Mouse (Mus musculus) kidney, embryonic 16.5 days (tissue): ENCODE measurements around the gene Hba-x. TPM values are rescaled to one million over a fixed set of nuclear protein-coding genes. Genes with fewer than 3 reads are reported as not detected.
"Not testable (repeated sequence)": the region's sequence is repeated elsewhere in the genome, so short reads cannot be mapped to it uniquely, and the experiment has no call there.

ENCODE experiments used
- ATAC-seq: fragments of 200-750 bp; cut with Nextera tagmentation; 2 replicates; pipeline ENCODE4 v1.8.0; 2017; ENCODE audit warnings: moderate TSS enrichment; ENCODE audit not compliant: low FRiP score, low TSS enrichment
- H3K27ac ChIP-seq: fragments of 300-500 bp; sonication (generic); 2 replicates; pipeline ENCODE4 v1.5.1; 2014; ENCODE audit warnings: low read length
- H3K27me3 ChIP-seq: fragments of 300-500 bp; sonication (generic); 2 replicates; pipeline ENCODE4 v1.6.1; 2014; ENCODE audit warnings: low read length, control low read depth, mixed read lengths; ENCODE audit not compliant: insufficient read depth
- H3K36me3 ChIP-seq: fragments of 300-500 bp; sonication (generic); 2 replicates; pipeline ENCODE4 v1.6.1; 2014; ENCODE audit warnings: low read length, control low read depth, mixed read lengths; ENCODE audit not compliant: insufficient read depth
- H3K4me1 ChIP-seq: fragments of 300-500 bp; sonication (generic); 2 replicates; pipeline ENCODE4 v1.6.1; 2014; ENCODE audit warnings: low read length, control low read depth, mixed read lengths; ENCODE audit not compliant: insufficient read depth
- H3K4me2 ChIP-seq: fragments of 300-500 bp; sonication (generic); replicated peaks from 2 replicates; pipeline ENCODE4 v1.6.1; 2014; ENCODE audit warnings: low read depth, low read length
- H3K4me3 ChIP-seq: fragments of 300-500 bp; sonication (generic); 2 replicates; pipeline ENCODE4 v1.5.1; 2014; ENCODE audit warnings: mild to moderate bottlenecking, low read length
- H3K9ac ChIP-seq: fragments of 300-500 bp; sonication (generic); replicated peaks from 2 replicates; pipeline ENCODE4 v1.6.1; 2014; ENCODE audit warnings: low read length
- H3K9me3 ChIP-seq: fragments of 300-500 bp; sonication (generic); 2 replicates; pipeline ENCODE4 v1.6.1; 2016; ENCODE audit warnings: low read length, control low read depth
- WGBS: fragments of 180-500 bp; shearing (Covaris S2); extraction: QIAGEN DNeasy Blood & Tissue Kit; methylation state at CpG from one replicate; pipeline ENCODE4 v1.1.7; 2014; 5-methylcytosine and 5-hydroxymethylcytosine counted together
- polyA plus RNA-seq: library from polyadenylated mRNA; unstranded; fragments of >200 nt; fragmentation: Nextera tagmentation; extraction: Ambion mirVana; gene quantifications from 2 replicates; pipeline ENCODE4 v1.2.1, GENCODE M21; 2015

Hba-x gene
- polyA plus RNA-seq, 1 experiment from 2014 or later: 20.0 TPM

- H3K27me3 ChIP-seq, H3K9me3 ChIP-seq, H3K4me3 ChIP-seq, ATAC-seq, H3K9ac ChIP-seq, H3K36me3 ChIP-seq, H3K4me2 ChIP-seq, H3K4me1 ChIP-seq, H3K27ac ChIP-seq: not testable (repeated sequence)
- WGBS: no CpG with 5 or more reads among the region's 4 CpGs
Measured at GRCm38 (mm10) chr11:32296203-32296602, 20.0 kb downstream of the Hba-x start, which contains the start of gene Hba-a2. Gene Hba-a2, plus strand, starts transcription at chr11:32296489.

- 34% methylated on average over 2 of the region's 2 CpGs for WGBS
- H3K9ac ChIP-seq: not testable (repeated sequence)
- peaks cover 18% of the 10 kb centered on the region for H3K27me3 ChIP-seq
Measured at GRCm38 (mm10) chr11:32297417-32297816, 21.2 kb downstream of the Hba-x start.

GRCm38 (mm10) chr11:32297866-32298531 lies 21.8 kb downstream of the Hba-x start:
- no peak for ATAC-seq
- H3K4me1 ChIP-seq: no peaks in the 10 kb centered on the region
- 94% methylated on average over 1 of the region's 1 CpGs for WGBS
- peaks cover 18% of the 10 kb centered on the region for H3K27me3 ChIP-seq
- no peaks in the 10 kb centered on the region for H3K9me3 ChIP-seq
- no peak overlapping the region for H3K4me3 ChIP-seq
- no peak overlapping the region for H3K4me2 ChIP-seq
- H3K9ac ChIP-seq: no peak overlapping the region
- no peaks in the 10 kb centered on the region for H3K36me3 ChIP-seq
- no peak overlapping the region for H3K27ac ChIP-seq

More at GRCm38 (mm10) chr11:32297417-32297816, 21.2 kb downstream of the Hba-x start:
- H3K4me2 ChIP-seq, ATAC-seq, H3K4me1 ChIP-seq, H3K36me3 ChIP-seq, H3K27ac ChIP-seq, H3K4me3 ChIP-seq, H3K9me3 ChIP-seq: not testable (repeated sequence)

- Histone ChIP-seq H3K27me3 (peaks cover 18% of the 10 kb centered on the region), H3K27ac (no peak overlapping the region), H3K4me1 (no peaks in the 10 kb centered on the region), H3K9ac (no peak overlapping the region), H3K4me3 (no peak overlapping the region), H3K9me3 (no peaks in the 10 kb centered on the region), H3K4me2 (no peak overlapping the region), H3K36me3 (no peaks in the 10 kb centered on the region)
- no peak for ATAC-seq
- 97% methylated on average over 2 of the region's 2 CpGs for WGBS
Measured at GRCm38 (mm10) chr11:32298532-32298918, 22.3 kb downstream of the Hba-x start.

GRCm38 (mm10) chr11:32299865-32300264 lies 23.7 kb downstream of the Hba-x start, which contains the start of gene Hbq1a:
Gene Hbq1a, plus strand, starts transcription at chr11:32300069.
- not testable (repeated sequence) for H3K9ac ChIP-seq, H3K9me3 ChIP-seq, H3K4me1 ChIP-seq, H3K27ac ChIP-seq, H3K36me3 ChIP-seq
- WGBS: 8% methylated on average over 16 of the region's 16 CpGs
- peak; percentile 60 for ATAC-seq
- Histone ChIP-seq H3K27me3 (peaks cover 20% of the 10 kb centered on the region), H3K4me2 (peak within 1 kb of the TSS; percentile 47), H3K4me3 (peak within 1 kb of the TSS; percentile 23; the same call in 1 of the 2 replicates)

GRCm38 (mm10) chr11:32300279-32301267 lies 24.4 kb downstream of the Hba-x start:
- Histone ChIP-seq H3K4me1 (no peaks in the 10 kb centered on the region), H3K27me3 (peaks cover 20% of the 10 kb centered on the region), H3K4me3 (peak overlapping the region; percentile 23; the same call in 1 of the 2 replicates), H3K36me3 (no peaks in the 10 kb centered on the region), H3K9ac (no peak overlapping the region), H3K27ac (no peak overlapping the region), H3K4me2 (peak overlapping the region; percentile 47), H3K9me3 (no peaks in the 10 kb centered on the region)
- 53% methylated on average over 14 of the region's 17 CpGs for WGBS
- ATAC-seq: 0 out of 2 replicates have a peak, but pooled peaks have one; percentile 9

- no peak overlapping the region for H3K9ac ChIP-seq
- H3K4me3 ChIP-seq: no peak overlapping the region
- H3K9me3 ChIP-seq: no peaks in the 10 kb centered on the region
- no peak for ATAC-seq
- no peaks in the 10 kb centered on the region for H3K36me3 ChIP-seq
- peaks cover 20% of the 10 kb centered on the region for H3K27me3 ChIP-seq
- H3K27ac ChIP-seq: no peak overlapping the region
- H3K4me2 ChIP-seq: no peak overlapping the region
- 74% methylated on average over 1 of the region's 1 CpGs for WGBS
- H3K4me1 ChIP-seq: no peaks in the 10 kb centered on the region
Measured at GRCm38 (mm10) chr11:32301506-32301905, 25.3 kb downstream of the Hba-x start.

GRCm38 (mm10) chr11:32302824-32303419 lies 26.7 kb downstream of the Hba-x start:
- Histone ChIP-seq H3K4me2 (no peak overlapping the region), H3K27me3 (peaks cover 20% of the 10 kb centered on the region), H3K36me3 (no peaks in the 10 kb centered on the region), H3K27ac (no peak overlapping the region), H3K9ac (no peak overlapping the region), H3K9me3 (no peaks in the 10 kb centered on the region), H3K4me1 (peaks cover 3% of the 10 kb centered on the region), H3K4me3 (no peak overlapping the region)
- 39% methylated on average over 2 of the region's 2 CpGs for WGBS
- ATAC-seq: no peak

- no peak overlapping the region for H3K27ac ChIP-seq
- H3K4me2 ChIP-seq: no peak overlapping the region
- no peak overlapping the region for H3K4me3 ChIP-seq
- 91% methylated on average over 1 of the region's 1 CpGs for WGBS
- H3K4me1 ChIP-seq: peaks cover 4% of the 10 kb centered on the region
- H3K27me3 ChIP-seq: peaks cover 17% of the 10 kb centered on the region
- no peak overlapping the region for H3K9ac ChIP-seq
- H3K9me3 ChIP-seq: no peaks in the 10 kb centered on the region
- ATAC-seq: no peak
- H3K36me3 ChIP-seq: no peaks in the 10 kb centered on the region
Measured at GRCm38 (mm10) chr11:32303455-32303854, 27.3 kb downstream of the Hba-x start.
